Mouse (Mus musculus) right cerebral cortex, adult 2 months (tissue): ENCODE measurements around the gene Tmem184b.
A peak's percentile ranks its signal among the peaks of the same experiment; 100 is the strongest.

Source experiments
- DNase-seq, 2 experiments: peaks; one replicate each; pipeline ENCODE4 v3.0.0; 2021 to 2022; ENCODE audit warnings: low spot score in 2 of 2

Tmem184b gene

GRCm38 (mm10) chr15:79400134-79400974 is 3.0 kb downstream of the Tmem184b start:
- DNase-seq = no peak

DNA sequence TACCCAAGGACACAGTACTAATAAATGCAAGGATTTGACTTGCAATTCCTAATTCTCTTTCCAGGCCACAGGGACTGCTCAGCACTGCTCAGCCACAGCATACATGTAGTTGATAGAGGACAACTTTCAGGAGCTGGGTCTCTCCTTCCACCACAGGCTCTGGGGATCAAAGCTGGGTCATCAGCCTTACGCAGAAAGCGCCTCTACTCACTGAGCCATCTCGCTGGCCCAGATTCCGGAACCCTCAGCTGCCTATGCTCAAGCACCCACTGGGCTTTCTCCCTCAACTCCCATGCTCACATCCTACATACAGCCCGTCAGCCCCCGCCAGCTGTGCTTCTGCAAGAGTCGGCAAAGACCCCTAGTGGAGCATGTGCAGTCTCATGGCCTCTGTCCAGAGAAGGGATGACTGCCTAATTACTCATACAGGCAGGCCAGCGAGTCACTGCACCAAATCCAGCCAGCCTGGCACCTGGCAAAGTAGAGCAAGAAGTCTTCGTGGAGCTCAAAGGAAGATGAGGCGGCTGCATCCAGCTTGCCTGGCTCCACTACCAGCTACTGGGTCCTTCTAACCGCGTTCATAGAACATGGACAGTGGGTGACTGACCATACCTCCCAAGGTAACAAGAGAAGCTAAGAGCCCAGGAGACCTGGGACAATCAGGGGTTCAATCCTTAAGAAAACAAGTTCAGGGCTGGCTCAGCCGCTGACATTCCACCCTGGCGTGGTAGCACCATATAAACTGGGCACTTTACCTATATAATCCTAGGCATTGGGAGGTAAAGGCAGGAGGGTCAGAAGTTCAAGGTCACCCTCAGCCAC is 3.9 kb downstream of the Tmem184b start:
- DNase-seq = no peak

- DNase-seq = no peak
Measured at GRCm38 (mm10) chr15:79396736-79397135, 6.6 kb downstream of the Tmem184b start.

DNA sequence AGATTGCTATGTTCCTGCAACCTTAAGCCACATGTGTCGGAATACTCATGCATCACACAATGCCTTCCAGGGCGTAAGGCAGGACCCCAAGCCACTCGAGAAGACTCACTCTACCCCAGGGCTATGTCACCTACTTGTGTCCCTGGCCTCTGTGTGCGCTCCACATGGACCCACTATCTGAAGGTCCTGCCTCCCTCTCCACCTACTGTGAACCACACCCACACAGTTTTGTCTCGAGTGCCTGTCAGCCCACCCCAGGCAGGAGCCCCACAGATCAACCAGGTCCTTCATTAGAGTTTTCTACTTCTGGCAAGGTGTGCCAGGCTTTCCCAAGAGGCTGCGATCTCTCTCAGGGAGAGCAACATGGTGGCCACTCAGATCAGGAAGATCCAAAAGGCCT is 8.1 kb downstream of the Tmem184b start:
- DNase-seq = no peak

DNA sequence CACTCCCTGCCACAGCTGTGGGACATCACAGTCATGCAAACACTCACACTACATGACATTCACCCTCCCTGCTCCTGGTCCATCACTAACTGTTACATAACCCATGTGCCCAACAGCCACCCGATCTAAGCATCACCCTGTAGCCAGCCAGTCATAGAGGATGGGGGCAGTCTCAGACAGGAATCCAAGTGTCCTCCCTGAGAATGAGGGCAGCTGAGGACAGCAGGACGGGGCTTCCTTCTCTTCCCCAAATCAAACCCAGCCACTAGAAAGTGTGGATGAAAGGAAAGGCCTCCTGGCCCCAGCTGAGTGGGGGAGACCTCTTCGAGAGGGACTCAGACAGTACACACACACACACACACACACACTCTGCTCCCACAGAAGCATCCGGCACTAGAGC is 8.5 kb downstream of the Tmem184b start:
- DNase-seq = no peak

GRCm38 (mm10) chr15:79393101-79393500 is 10.3 kb downstream of the Tmem184b start:
- DNase-seq = no peak

- no peak for DNase-seq
Measured at GRCm38 (mm10) chr15:79392527-79392926, 10.8 kb downstream of the Tmem184b start.

- DNase-seq = peak; percentile 45 to 58
Measured at GRCm38 (mm10) chr15:79391447-79392093, 11.8 kb downstream of the Tmem184b start.

DNA sequence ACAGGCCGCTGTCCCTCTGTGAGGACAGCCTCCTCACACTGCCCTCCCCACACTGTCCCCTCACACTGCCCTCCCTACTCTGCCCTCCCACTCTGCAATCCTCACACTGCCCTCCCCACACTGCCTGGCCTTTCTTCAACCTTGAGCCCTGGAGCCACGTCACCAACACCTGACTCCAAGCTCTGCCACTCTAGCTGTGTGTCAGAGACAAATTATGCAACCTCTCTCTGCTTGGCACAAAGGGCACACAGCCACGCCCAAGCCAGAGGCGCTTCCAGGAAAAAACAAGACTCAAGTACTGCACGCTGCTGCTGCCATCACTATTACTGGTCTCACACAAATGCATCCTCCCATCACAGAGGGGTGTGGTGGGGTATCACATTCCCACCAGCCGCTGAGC is 12.9 kb downstream of the Tmem184b start:
- no peak for DNase-seq

DNA sequence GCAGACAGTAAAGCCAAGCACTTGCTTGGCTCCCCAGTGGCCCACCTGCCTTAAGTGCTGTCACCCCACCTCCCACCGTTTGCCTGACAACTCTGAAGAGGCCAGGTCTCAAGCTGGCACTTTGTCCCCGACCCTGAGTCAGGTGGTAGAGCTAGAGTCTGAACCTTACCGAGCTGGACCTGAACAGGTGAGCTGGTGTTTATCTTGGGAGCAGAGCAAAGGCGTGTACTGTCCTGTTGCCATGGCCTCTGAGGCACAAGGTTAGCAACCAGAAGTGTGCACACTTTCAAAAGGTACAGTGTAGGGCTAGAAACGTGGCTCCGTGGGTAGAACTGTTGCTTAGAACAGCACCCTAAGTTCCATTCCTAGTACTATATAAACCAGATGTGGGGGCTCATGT is 15.2 kb downstream of the Tmem184b start:
- no peak for DNase-seq

- no peak for DNase-seq
Measured at GRCm38 (mm10) chr15:79387611-79388010, 15.8 kb downstream of the Tmem184b start.

DNA sequence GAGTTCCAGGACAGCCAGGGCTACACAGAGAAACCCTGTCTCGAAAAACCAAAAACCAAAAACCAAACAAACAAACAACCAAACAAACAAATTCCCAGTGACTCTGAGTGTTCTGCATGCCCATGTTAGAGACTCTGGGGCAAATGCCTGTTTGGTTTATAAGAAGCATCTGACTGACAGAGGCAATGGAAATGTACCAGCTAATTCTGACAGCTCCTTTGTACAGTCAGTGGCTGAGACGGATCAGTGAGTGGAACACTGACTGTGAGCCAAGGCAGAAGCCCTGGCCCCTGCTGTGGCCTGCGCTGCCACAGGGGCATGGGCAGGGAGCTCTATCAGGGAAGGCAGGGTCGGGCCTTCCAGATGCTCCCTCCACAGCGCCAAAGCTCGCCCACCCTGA is 16.3 kb downstream of the Tmem184b start:
- no peak for DNase-seq

- no peak for DNase-seq
Measured at GRCm38 (mm10) chr15:79381644-79382043, 21.7 kb downstream of the Tmem184b start.

- peak; percentile 61 to 76 for DNase-seq
Measured at GRCm38 (mm10) chr15:79380468-79381444, 22.6 kb downstream of the Tmem184b start.

- DNase-seq = no peak
Measured at GRCm38 (mm10) chr15:79379658-79380057, 23.7 kb downstream of the Tmem184b start.

DNA sequence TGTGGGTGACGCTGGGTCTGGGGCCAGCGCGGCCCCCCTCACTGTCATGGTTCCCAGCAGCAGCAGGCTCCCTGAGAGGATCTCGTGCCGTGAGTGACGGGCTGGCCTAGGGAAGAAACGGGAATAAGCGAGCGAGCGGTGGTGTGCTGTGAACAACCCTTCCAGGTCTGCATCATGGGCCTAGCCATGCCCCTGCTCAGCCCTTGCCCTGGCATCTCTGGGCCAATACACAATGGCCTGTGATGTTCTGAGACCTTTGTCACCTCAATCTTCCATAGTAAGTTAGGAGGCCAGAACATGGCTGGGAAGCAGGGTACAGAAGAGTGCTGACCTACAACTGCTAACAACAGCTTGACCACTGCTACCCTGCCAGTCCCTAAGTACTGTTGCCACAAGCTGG is 24.8 kb downstream of the Tmem184b start:
- DNase-seq = no peak

- no peak for DNase-seq
Measured at GRCm38 (mm10) chr15:79377681-79378080, 25.7 kb downstream of the Tmem184b start.

GRCm38 (mm10) chr15:79374760-79375159 is 28.6 kb downstream of the Tmem184b start:
- DNase-seq = no peak

DNA sequence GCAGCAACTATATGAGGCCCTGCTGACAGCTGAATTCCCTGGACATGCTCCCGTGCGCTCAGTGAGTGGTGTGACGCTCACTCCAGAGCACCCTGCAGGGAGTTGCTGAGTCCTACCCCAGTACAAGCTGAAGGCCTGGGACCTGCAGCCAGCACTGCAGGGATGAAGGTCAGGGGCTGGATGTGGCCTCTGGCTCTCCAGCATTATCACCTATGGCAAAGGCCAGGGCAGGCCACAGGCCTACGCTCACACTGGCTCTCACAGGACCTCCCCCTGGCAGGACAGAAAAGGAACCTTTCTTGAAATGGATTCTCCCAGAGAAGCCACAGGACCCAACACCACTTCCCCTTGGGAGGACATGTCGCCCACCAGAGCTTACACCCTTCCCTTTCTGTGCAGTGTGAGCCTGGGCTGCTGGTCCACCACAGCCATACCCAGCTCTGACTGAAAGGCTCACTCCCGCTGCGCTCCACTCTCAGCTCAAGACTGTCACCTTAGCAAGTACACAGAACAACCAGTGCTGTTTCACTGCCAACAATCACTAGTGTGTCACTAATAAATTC is 33.0 kb downstream of the Tmem184b start:
- no peak for DNase-seq

- no peak for DNase-seq
Measured at GRCm38 (mm10) chr15:79369452-79370280, 33.7 kb downstream of the Tmem184b start.
